Mouse (Mus musculus) spleen, adult 2 months (tissue): ENCODE results near the gene A730071L15Rik. TPM values are rescaled to one million over a fixed set of nuclear protein-coding genes. Genes with fewer than 3 reads are reported as not detected.
A peak's percentile ranks its signal among the peaks of the same experiment; 100 is the strongest.

Experiments
- DNase-seq, 2 experiments: peaks; one replicate each; pipeline versions ENCODE4 v3.0.0 to v3.0.0-alpha.2; 2012 to 2021; ENCODE audit warnings: low spot score in 2 of 2, low read depth in 1 of 2
- H3K27ac ChIP-seq: fragments of 200-500 bp; 2 replicates; pipeline ENCODE4 v1.5.1; 2012; ENCODE audit warnings: low read length, inconsistent platforms; ENCODE audit not compliant: insufficient read depth
- H3K27me3 ChIP-seq: fragments of 200-500 bp; 2 replicates; pipeline ENCODE4 v1.6.1; 2012; ENCODE audit warnings: mild to moderate bottlenecking, moderate library complexity, low read length, inconsistent platforms; ENCODE audit not compliant: control insufficient read depth, insufficient read depth
- H3K36me3 ChIP-seq: fragments of 200-500 bp; 2 replicates; pipeline ENCODE4 v1.6.1; 2012; ENCODE audit warnings: mild to moderate bottlenecking, low read length, inconsistent platforms; ENCODE audit not compliant: control insufficient read depth, insufficient read depth
- H3K4me1 ChIP-seq: fragments of 200-500 bp; 2 replicates; pipeline ENCODE4 v1.6.1; 2011; ENCODE audit warnings: inconsistent platforms; ENCODE audit not compliant: control insufficient read depth, insufficient read depth, insufficient read length
- H3K4me3 ChIP-seq: fragments of 200-500 bp; 2 replicates; pipeline ENCODE4 v1.5.1; 2011; ENCODE audit warnings: mild to moderate bottlenecking, inconsistent platforms; ENCODE audit not compliant: insufficient read depth, insufficient read length; ENCODE audit errors: extremely low read depth
- CTCF ChIP-seq: fragments of 200-500 bp; IDR thresholded peaks from 2 replicates; pipeline ENCODE4 v1.5.1; 2011; ENCODE audit warnings: mild to moderate bottlenecking, inconsistent platforms; ENCODE audit not compliant: insufficient read depth, insufficient read length, insufficient replicate concordance; ENCODE audit errors: extremely low read depth
- POLR2A ChIP-seq: fragments of 200-500 bp; IDR thresholded peaks from 2 replicates; pipeline ENCODE4 v1.6.1; 2011; ENCODE audit warnings: low read depth, low read length, inconsistent platforms
- WGBS: fragments of 180-500 bp; shearing (Covaris S2); methylation state at CpG from one replicate; pipeline ENCODE4 v1.1.7; 2018; 5-methylcytosine and 5-hydroxymethylcytosine counted together
- polyA plus RNA-seq: library from polyadenylated mRNA; depleted of rRNA; stranded (reverse); fragments of >200 nt; gene quantifications from 2 replicates; pipeline ENCODE4 v1.2.3, GENCODE M21; 2012

The A730071L15Rik gene
- polyA plus RNA-seq, 1 experiment: 0.09 TPM

- H3K4me1 ChIP-seq: peaks cover 8% of the 10 kb centered on the region
- H3K27me3 ChIP-seq: no peaks in the 10 kb centered on the region
- 25% methylated on average over 9 of the region's 9 CpGs for WGBS
- TF ChIP-seq POLR2A (no peak), CTCF (no peak)
- DNase-seq: no peak
- H3K27ac ChIP-seq: peak overlapping the region; percentile 99; the same call in 1 of the 2 replicates
- no peak overlapping the region; the same call in 1 of the 2 replicates for H3K4me3 ChIP-seq
- no peaks in the 10 kb centered on the region for H3K36me3 ChIP-seq
These were observed 741 bp downstream of the A730071L15Rik start for GRCm38 (mm10) chr11:6200570-6200969.

- no peak overlapping the region for H3K4me3 ChIP-seq
- H3K27me3 ChIP-seq: no peaks in the 10 kb centered on the region; the same call in 1 of the 2 replicates
- 75% methylated on average over 2 of the region's 2 CpGs for WGBS
- TF ChIP-seq POLR2A (no peak), CTCF (no peak)
- no peak overlapping the region for H3K27ac ChIP-seq
- H3K4me1 ChIP-seq: no peaks in the 10 kb centered on the region
- H3K36me3 ChIP-seq: no peaks in the 10 kb centered on the region
- no peak for DNase-seq
These were observed 7.3 kb downstream of the A730071L15Rik start for GRCm38 (mm10) chr11:6207090-6207489.

- no peak overlapping the region for H3K27ac ChIP-seq
- no peak for TF ChIP-seq POLR2A
- TF ChIP-seq CTCF: no peak
- H3K4me3 ChIP-seq: no peak overlapping the region
- no peak for DNase-seq
- 92% methylated on average over 1 of the region's 1 CpGs for WGBS
- no peaks in the 10 kb centered on the region for H3K4me1 ChIP-seq
- H3K36me3 ChIP-seq: no peaks in the 10 kb centered on the region
- no peaks in the 10 kb centered on the region; the same call in 1 of the 2 replicates for H3K27me3 ChIP-seq
These were observed 8.3 kb downstream of the A730071L15Rik start for GRCm38 (mm10) chr11:6208158-6208557.

GRCm38 (mm10) chr11:6216834-6217233 is 17.0 kb downstream of the A730071L15Rik start:
- Histone ChIP-seq H3K27ac (no peak overlapping the region), H3K36me3 (no peaks in the 10 kb centered on the region), H3K4me1 (no peaks in the 10 kb centered on the region), H3K4me3 (no peak overlapping the region), H3K27me3 (no peaks in the 10 kb centered on the region)
- TF ChIP-seq CTCF (no peak), POLR2A (no peak)
- no peak for DNase-seq
- WGBS: 87% methylated on average over 3 of the region's 3 CpGs

- no peaks in the 10 kb centered on the region for H3K27me3 ChIP-seq
- 74% methylated on average over 11 of the region's 11 CpGs for WGBS
- no peak for DNase-seq
- TF ChIP-seq POLR2A: no peak
- no peak for TF ChIP-seq CTCF
- H3K36me3 ChIP-seq: no peaks in the 10 kb centered on the region
- no peaks in the 10 kb centered on the region for H3K4me1 ChIP-seq
- no peak overlapping the region for H3K27ac ChIP-seq
- no peak overlapping the region for H3K4me3 ChIP-seq
These were observed 18.5 kb downstream of the A730071L15Rik start for GRCm38 (mm10) chr11:6218189-6218896.

- no peak for DNase-seq
- no peaks in the 10 kb centered on the region for H3K36me3 ChIP-seq
- no peak overlapping the region for H3K4me3 ChIP-seq
- TF ChIP-seq CTCF (no peak), POLR2A (no peak)
- H3K4me1 ChIP-seq: no peaks in the 10 kb centered on the region
- H3K27ac ChIP-seq: no peak overlapping the region
- H3K27me3 ChIP-seq: no peaks in the 10 kb centered on the region
- WGBS: 90% methylated on average over 6 of the region's 6 CpGs
These were observed 20.1 kb downstream of the A730071L15Rik start for GRCm38 (mm10) chr11:6219967-6220366.

GRCm38 (mm10) chr11:6222187-6222586 is 22.4 kb downstream of the A730071L15Rik start:
- 89% methylated on average over 10 of the region's 10 CpGs for WGBS
- Histone ChIP-seq H3K27me3 (no peaks in the 10 kb centered on the region), H3K4me1 (no peaks in the 10 kb centered on the region), H3K27ac (no peak overlapping the region), H3K4me3 (no peak overlapping the region), H3K36me3 (no peaks in the 10 kb centered on the region)
- no peak for DNase-seq
- TF ChIP-seq CTCF (no peak), POLR2A (no peak)
